Mouse (Mus musculus) cerebellum, adult 9-10 months (tissue): ENCODE measurements around the gene Raet1e.
"Not testable (repeated sequence)": the region's sequence is repeated elsewhere in the genome, so short reads cannot be mapped to it uniquely, and the experiment has no call there.

ENCODE experiments used
- DNase-seq: peaks from one replicate; pipeline ENCODE4 v3.0.0; 2022

Gene Raet1e

DNA sequence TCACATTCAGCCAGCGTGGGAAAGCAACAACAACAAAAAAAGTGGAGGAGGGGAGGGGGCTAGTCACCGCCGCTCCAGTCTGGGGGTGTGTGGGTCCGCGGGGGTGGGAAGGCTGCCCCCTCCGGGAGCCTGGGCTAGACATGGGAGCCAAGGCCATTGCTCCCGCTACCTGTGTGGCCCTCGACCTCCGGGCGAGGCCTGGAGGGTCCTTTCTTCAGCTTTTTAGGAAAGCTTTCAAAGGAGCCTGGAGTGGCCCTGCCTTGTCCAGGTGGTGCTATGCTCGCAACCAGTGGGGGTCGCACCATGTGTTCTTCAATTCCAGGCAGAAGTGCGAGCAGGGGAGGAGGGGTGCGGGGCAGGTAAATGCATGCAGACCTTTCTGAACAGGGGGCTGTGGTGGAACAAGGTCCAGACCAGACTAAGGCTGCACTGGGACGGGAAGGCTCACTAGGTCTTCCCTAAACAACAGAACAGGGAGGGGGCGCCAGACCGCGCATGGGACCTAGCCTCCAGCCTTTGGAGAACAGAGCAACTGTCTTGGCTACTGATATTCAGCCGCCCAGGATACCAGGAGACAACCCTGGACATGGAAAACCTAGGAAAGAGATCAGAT is 116.2 kb downstream of the Raet1e start:
- no peak for DNase-seq

DNA sequence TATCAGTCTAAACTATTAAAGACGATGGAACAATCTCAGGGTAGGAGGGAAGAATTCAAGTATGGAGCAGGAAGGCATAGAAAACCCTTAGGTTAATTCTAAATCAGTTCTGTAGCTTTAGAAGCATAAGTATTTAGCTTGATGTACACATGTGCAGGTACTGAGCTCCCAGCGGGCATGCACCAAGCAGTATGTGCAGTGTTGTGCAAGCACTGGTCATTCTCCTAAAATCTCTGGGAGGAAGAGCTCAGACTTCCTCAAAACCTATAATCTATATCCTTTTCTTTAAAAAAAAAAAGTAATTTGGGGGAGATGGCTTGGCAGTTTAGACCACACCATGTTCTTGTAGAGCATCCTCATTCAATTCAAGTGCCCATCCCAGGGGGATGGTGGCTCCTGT is 120.1 kb downstream of the Raet1e start:
- not testable (repeated sequence) for DNase-seq

DNA sequence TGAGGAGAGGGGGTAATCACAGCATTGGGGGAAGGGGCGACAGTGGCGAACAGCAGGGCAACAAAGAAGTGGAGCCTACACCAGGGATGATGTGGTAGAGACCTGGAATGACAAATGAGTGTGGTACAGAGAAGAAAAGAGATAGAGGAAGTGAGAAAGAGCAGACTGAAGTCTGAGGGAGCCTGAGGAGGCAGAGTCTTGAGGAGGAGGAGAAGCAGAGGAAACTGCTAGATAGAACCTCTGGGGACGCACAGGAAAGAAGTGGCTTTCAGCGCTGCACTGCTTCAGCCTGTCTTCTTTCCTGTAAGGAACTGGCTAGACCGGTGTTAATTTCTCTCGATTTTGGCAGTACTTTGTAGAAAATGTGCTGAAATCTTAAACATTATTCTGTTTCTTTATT is 124.4 kb downstream of the Raet1e start:
- no peak for DNase-seq

DNA sequence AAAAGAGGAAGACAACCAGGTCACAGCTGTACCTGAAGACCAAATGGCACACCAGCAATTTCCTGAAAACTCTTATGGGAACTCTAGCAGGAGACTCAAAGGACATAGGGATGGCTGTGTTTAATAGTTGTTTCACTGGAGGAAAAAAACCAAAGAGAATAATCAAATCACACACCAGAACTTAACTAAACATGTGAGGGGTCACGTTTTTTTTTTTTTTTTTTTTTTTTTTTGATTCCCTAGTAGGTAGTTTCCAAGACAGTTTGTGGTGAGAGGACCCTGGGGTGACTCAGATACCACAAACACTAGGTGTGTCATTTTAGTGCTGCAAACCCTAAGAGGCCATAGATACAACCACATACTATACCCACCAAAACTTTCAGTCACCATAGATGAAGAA is 137.3 kb downstream of the Raet1e start:
- DNase-seq, result no peak

DNA sequence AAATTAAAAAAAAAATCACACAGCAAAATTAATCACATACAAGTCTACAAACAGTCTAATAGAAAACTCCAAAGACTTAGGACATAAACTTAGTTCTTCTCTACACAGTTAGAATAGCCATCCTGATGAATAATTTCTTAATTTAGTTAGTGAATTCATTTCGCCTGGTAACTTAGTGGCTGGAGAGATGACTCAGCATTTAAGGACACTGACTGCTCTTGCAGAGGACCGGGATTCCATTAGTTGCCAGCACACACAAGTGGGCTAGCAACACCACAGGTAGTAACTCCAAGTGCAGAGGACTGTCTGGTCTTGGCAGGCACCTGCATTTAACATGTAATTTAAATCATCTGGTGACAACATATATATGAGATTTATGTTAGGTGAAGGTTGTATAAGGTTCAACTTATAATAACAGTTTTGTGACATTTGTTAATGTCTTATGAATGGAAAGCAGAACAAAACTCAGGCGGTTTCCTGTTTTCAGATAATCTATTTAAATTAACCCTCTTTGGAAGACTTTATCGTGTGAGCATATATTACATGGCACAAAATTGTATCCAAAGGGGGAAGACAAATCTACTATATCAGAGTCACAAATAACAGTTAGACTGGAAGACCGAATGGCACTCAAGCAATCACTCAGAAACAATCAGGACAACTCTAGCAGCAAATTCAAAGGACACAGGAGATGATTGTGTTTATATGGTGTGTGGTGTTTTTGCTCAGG is 138.8 kb downstream of the Raet1e start:
- DNase-seq, result no peak

DNA sequence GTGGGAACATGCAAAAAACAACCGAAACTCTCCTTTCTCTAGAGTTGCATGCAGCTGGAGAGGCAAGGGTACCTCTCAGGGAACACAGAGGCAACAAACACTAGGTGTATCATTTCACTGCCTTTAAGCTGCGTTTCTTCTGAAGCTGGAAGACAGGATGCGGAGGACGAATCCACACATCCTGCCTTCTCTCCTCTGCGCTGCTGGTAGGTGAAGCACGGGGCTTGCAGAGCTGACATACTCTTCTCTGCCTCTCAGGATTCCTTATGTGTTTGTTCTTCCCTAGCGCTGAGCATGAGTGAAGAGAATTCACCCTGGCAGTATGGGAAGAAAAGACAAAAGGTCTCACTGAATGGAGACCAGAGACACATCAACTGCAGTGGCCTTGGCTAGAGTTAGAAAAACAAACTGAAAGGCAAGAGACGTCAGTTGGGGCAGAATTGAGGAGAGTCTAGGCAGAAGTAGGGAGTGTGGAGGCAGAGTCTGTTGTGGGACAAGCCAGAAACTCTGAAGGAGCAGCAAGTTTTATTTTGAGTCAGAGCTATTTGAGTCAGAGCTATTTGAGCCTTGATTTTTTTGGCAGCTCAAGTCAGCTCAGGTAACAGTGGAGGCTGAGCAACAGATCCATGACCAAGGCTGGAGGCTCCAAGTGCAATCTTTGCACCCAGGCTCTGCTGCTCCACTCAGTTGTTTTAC is 139.5 kb downstream of the Raet1e start:
- DNase-seq, result no peak

- no peak for DNase-seq
These were observed 141.0 kb downstream of the Raet1e start for GRCm38 (mm10) chr10:22299324-22299723.

GRCm38 (mm10) chr10:22301641-22302040 is 143.3 kb downstream of the Raet1e start:
- DNase-seq, result no peak

DNA sequence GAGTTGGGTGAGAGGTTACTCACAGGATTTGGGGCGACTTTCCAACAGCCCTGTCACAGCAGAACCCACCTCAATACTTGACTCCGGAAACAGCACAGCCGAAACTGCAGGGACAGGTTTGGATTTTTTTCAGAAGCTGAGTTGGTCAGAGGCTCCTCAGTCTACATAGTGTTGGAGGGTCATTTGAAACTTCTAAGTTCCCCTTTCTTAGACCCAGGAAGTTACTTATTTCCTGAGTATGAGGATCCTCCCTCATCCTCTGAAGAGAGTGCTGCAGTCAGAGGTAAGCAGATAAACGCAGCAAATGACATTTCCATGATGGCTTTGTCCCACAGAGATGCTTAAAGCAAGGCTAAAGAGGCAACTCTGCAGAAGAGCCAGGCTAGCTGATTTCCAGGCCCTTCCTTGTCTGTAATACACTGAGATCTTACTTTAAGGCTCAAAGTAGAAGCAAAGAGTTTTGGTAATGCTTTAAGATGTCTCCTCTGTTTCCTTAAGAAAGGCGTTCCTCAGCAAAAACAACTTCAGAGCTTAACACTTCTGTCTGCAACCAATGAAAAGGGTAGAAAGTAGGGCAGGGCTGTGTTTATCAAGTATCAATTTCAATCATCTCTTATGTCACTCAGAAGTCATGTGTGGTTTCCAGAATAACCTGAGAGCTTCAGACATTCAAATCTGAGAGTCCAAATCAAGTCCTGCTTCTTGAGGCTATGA is 144.1 kb downstream of the Raet1e start:
- no peak for DNase-seq

DNA sequence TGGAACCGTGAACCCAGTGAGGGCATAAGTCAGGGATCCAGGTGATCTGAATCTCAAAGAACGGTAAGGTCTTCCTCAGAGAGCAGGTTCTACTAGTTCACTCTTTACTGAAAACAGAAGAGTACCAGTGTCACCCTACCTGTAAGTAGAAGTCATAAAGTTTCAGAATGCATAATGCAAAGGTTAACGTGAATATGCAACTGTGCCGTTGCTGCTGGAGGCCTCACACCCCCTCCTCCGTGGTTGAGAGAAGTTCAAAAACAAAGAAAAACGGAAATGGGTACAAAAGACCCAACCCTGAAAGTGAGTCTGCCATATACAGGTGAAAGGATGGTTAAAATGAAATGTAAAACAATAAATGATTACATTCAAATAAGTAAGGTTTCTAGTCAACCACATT is 145.4 kb downstream of the Raet1e start:
- DNase-seq, result no peak

- no peak for DNase-seq
These were observed 147.4 kb downstream of the Raet1e start for GRCm38 (mm10) chr10:22305801-22306200.

- DNase-seq, result no peak
These were observed 148.1 kb downstream of the Raet1e start for GRCm38 (mm10) chr10:22306452-22306851.

GRCm38 (mm10) chr10:22308221-22308620 is 149.9 kb downstream of the Raet1e start:
- DNase-seq, result no peak

- no peak for DNase-seq
These were observed 164.5 kb downstream of the Raet1e start for GRCm38 (mm10) chr10:22322858-22323257.

GRCm38 (mm10) chr10:22345721-22346120 is 187.4 kb downstream of the Raet1e start:
- DNase-seq, result not testable (repeated sequence)

GRCm38 (mm10) chr10:22353548-22354195 is 195.3 kb downstream of the Raet1e start:
- not testable (repeated sequence) for DNase-seq

DNA sequence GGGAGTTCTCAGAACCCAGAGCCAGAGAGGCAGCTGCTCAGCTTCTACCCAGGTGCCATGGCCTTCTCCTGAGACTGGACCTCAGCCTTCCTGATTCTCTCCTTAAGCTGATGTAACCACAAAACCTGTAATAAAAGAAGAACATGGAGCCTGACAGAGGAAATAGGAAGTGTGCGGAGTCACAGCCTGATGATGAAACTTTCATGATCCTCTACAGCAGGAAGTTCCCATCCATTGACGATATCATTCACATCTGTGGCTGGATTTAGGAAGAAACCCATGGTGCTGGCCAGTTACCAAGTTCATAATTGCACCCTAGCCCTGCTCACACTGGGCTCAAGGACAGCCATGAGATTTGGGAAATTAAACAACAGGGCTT is 195.8 kb downstream of the Raet1e start:
- not testable (repeated sequence) for DNase-seq

- not testable (repeated sequence) for DNase-seq
These were observed 199.0 kb downstream of the Raet1e start for GRCm38 (mm10) chr10:22357373-22357772.

DNA sequence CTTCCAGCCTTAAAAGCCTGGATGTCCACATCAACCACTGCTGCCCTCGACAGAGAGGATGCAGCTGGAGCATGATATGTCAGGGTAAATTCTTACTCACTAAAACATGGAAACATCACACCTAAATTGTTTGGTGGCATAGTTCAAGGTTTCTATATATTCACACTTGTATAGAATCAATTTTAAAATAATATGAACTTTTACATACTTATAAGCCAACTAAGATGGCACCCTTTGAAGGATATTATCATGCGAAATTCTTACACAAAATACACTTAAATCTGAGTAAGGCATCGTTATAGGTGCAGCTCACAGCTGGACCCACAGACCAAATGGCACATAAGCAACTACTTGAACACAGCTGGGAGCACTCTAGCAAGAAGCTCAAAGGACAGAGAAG is 201.9 kb downstream of the Raet1e start, which contains the start of gene Raet1d:
Gene Raet1d (plus strand): TSS at position 301 of the 400 bp plus-strand sequence.
- not testable (repeated sequence) for DNase-seq

GRCm38 (mm10) chr10:22360957-22361356 is 202.6 kb downstream of the Raet1e start:
- DNase-seq, result not testable (repeated sequence)

- DNase-seq, result not testable (repeated sequence)
These were observed 203.3 kb downstream of the Raet1e start for GRCm38 (mm10) chr10:22361415-22362352.
